In genomic region chr5:35861456-35861855, GRCm38 (mm10) we compare ENCODE assay signal across 16 mouse cellular contexts. TPM values are rescaled to one million over a fixed set of nuclear protein-coding genes. Genes with fewer than 3 reads are reported as not detected.
DNase-seq lines count a peak whose midpoint lies in the region.
"Had no signal": no experiment of that assay in that cellular context is flagged by ENCODE, and none has a peak within 500 bp of the region (broad histone marks: within the 10 kb centered on the region; RNA-seq: fewer than 3 reads in every experiment).

No protein-coding gene starts in this region.

- intact Hi-C loops in gastrocnemius, postnatal 14 days (cut with DNase I; ENCODE audit: low total_unique reads) = no loop called here
- intact Hi-C loops in gastrocnemius, postnatal 36 days (cut with DNase I) = no loop called here

- DNase-seq in gastrocnemius, adult 18-20 months (ENCODE audit: low spot score) = peak; percentile 51
- no peak for DNase-seq in gastrocnemius, postnatal 14 days
- DNase-seq in gastrocnemius, adult 8-10 months (ENCODE audit: low spot score in 2 of 2) = peak; percentile 16 to 55
- DNase-seq in gastrocnemius, postnatal 36 days = no peak
- DNase-seq in NIH3T3 (ENCODE audit: low read depth) = peak; percentile 22
- DNase-seq in ovary, postnatal 36 days (ENCODE audit: low spot score) = no peak
- DNase-seq: adrenal gland, adult 2 months; adrenal gland, postnatal 25 days; B cell, adult 2 months; cerebellum, adult 11 months; cerebellum, adult 18-20 months; cerebellum, adult 8-10 months; cerebellum, adult 9-11 months; cerebellum, postnatal 14 days; cerebellum, postnatal 36 days; embryo, embryonic 11 days had no signal

RNA-seq across cellular contexts. Expression of gene Afap1, which starts 31.7 kb away (rescaled TPM):
- total RNA-seq in gastrocnemius, adult 18-20 months (2021) = 1 to 10 TPM; 5.8 to 7.8 TPM
- total RNA-seq in gastrocnemius, postnatal 14 days (2021) = 10 to 100 TPM; 11.0 to 14.5 TPM
- total RNA-seq in gastrocnemius, adult 8-10 months (2022) = 1 to 10 TPM; 5.5 to 7.5 (median 5.8) TPM
- 1 to 10 TPM; 6.3 to 6.9 TPM for total RNA-seq in gastrocnemius, postnatal 36 days (2021)

Comparison
In these comparisons a context has a peak if more than half of its experiments do, and no peak if none do; other contexts are left out.
1. DNase-seq: peak in gastrocnemius, adult 18-20 months (single experiment), gastrocnemius, adult 8-10 months (2 of 2) and NIH3T3 (single experiment); none in gastrocnemius, postnatal 14 days (single experiment), gastrocnemius, postnatal 36 days (0 of 2) and ovary, postnatal 36 days (single experiment).